Mouse (Mus musculus): ENCODE results near the gene BC049352.
A peak's percentile ranks its signal among the peaks of the same experiment; 100 is the strongest.

The BC049352 gene

GRCm38 (mm10) chr9:45250306-45250705, 68.5 kb downstream of the BC049352 start:
- no peak for DNase-seq (ENCODE audit: low spot score in 2 of 2)

DNA sequence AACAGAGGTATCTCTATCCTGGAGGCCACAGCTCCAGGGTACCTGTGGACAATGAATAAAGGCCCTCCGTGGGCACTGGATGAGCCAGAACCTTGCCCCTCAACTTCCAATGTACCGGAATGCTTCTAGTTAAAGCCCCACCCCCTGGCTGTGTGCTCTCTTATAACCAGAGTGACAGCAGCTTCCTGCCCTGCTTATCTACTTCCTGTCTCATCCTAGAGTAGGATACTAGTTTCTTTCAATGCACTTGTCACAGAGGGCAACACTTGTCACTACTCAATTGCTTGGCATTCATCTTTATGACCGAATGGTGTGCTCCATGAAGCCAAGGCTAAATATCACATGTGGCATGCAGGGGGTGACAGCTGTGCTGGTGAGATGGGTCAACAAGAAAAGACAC, 69.5 kb downstream of the BC049352 start:
- no peak for DNase-seq (ENCODE audit: low spot score in 2 of 2)

- DNase-seq (ENCODE audit: low spot score in 2 of 2): no peak
Observed at GRCm38 (mm10) chr9:45251990-45252389, 70.2 kb downstream of the BC049352 start.

DNA sequence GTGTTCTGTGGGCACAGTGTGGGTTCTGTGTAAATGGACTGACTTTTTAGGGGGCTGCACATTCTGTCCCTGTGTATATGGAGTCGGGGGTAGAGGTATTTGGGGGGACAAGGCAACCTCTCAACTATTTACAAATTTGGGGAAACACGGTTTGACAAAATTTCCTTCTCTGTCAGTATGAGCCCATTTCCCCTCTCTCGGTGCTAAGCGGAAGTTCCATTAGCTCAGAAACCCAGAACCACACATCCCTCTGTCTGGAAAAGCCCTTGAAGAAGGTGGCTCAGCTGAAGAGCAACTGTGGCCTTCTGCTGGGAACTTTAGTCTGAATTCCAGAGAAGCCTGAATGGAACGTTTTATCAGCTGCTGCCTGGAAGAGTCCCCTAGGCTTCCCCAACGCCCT, 70.6 kb downstream of the BC049352 start:
- no peak for DNase-seq (ENCODE audit: low spot score in 2 of 2)

DNA sequence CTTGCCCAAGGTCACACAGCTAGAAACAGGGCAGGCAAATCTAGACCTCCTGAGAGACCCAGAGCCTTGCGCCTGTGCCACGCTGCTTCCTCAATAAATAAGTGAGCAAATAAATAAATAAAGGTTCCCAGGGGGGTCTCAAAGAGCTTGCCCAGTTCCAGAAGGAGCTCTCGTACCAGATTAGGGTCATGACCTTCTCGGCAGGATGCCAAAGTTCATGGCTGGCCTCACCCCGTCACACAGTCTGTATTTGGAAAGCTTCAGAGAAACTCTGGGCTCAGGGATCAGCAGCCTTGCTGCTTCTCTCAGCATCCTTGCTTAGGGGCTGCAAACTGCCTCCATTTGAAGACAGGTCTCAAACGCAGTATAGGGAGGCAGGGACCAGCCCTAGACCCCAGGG, 72.2 kb downstream of the BC049352 start:
- DNase-seq (ENCODE audit: low spot score in 2 of 2): no peak

GRCm38 (mm10) chr9:45254605-45255004, 72.8 kb downstream of the BC049352 start:
- no peak for DNase-seq (ENCODE audit: low spot score in 2 of 2)

- no peak for DNase-seq (ENCODE audit: low spot score in 2 of 2)
Observed at GRCm38 (mm10) chr9:45255431-45255830, 73.6 kb downstream of the BC049352 start.

GRCm38 (mm10) chr9:45255967-45256366, 74.2 kb downstream of the BC049352 start:
- DNase-seq (ENCODE audit: low spot score in 2 of 2): no peak

DNA sequence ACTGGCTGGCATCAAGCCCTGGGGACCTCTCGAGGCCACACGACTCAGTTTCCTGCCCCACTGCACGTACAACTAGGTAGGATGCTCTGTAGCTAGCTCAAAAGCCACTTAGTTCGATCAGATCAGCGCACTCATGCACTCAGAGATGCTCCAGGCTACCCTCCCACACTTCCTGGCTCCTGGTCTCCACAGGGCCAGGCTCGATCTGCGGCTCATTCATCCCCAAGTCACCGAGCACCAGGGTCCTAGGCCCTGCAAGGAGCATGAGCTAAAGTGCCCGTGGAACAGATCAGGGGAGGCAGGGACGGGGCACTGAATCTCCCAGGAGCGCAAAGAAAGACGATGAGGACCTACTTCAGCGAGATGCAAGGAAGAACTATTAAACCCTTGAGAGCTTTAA, 77.3 kb downstream of the BC049352 start:
- no peak for DNase-seq (ENCODE audit: low spot score in 2 of 2)

DNA sequence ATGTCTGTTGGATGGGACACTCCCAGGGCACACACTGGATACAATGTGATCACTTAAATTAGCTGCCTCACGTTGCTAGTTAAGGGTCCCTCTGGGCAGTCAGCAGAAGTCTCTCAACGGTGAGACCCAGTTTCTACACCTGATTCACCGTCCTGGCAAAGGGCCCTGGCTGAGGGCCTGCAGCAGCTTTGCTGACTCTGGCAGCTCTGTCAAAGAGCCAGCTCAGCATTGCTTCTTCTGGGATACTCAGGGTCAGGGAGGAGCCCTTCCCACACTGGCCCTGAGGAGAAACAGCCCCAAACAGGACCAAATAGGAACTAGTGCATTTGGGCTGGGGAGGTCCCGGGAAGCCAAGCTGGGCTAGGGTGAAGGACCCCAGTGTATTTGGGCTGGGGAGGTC, 79.7 kb downstream of the BC049352 start:
- no peak for DNase-seq (ENCODE audit: low spot score in 2 of 2)

DNA sequence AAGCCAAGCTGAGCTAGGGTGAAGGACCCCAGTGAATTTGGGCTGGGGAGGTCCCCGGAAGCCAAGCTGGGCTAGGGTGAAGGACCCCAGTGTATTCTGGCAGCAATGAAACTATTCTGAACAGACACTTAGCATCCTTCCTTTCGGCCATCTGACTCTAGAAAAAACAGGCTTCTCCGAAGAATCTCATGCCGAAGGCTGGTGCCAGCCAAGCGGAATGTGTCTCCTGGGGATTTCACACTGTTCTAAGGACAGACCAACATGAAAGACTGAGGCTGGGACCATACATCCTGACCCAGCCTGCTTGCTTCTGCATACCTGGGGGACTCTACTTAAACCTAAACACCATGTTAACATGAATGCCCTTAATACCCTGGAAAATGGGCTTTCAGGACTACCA, 80.1 kb downstream of the BC049352 start:
- no peak for DNase-seq (ENCODE audit: low spot score in 2 of 2)

- DNase-seq (ENCODE audit: low spot score in 2 of 2): no peak
Observed at GRCm38 (mm10) chr9:45267099-45267498, 85.3 kb downstream of the BC049352 start.

- no peak for DNase-seq (ENCODE audit: low spot score in 2 of 2)
Observed at GRCm38 (mm10) chr9:45268079-45268478, 86.3 kb downstream of the BC049352 start.

DNA sequence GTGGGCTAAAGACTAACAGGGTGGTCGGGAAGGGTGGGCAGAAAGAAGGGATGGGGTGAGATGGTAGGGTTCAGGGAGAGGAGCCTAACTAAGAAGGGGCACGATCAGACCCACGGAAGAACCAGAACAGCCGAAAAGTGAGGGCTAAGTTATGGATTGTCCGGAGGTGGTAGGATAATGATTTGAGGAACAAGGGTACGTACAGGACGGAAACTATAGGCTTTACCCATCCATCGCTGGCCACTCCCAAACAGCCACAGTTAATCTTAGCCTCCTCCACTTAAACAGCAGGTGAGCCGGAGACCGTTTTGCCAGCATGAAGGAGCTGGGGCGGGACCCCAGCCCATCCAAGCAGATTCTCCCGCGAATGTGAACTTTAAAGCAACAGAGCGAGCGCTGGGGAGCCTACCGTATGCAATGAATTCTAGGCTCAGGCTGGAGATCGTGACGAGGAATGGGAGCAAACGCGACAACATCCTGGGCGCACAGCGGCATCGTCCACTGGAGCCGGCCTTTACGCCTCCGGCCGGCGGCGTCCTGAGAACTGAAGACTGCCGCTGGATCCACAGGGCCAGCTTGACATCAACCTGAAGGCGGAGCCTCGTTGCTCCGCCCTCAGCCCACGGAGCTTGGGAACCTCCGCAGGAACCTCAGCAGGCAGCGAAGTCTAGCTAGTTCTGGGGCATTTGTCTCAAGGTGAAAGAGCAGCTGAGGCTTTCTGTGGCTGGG, 87.0 kb downstream of the BC049352 start, which contains the start of gene Il10ra:
Il10ra (minus strand) TSS at position 553 of the 729 bp plus-strand sequence.
- DNase-seq (ENCODE audit: low spot score in 2 of 2): peak; percentile 32 to 42

GRCm38 (mm10) chr9:45272213-45272612, 90.4 kb downstream of the BC049352 start:
- DNase-seq (ENCODE audit: low spot score in 2 of 2): no peak

DNA sequence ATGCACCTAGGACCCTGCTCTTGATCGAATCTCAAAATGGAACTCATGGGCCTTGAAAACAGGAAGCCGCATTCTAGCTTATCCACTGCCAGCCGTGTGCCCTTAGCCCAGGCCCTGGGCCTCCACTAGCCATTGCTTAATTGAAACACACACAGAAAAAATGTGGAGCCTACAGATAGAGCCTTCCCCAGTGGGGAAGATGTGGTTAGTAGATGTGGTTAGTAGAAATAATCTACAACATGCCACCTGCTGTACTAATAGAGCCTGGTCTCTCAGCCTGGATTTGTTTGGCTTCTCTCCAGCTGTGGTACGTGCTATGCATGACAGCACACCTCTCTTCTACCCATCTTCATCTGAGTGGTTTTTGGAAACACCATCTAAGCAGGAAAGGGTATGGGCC, 92.4 kb downstream of the BC049352 start:
- DNase-seq (ENCODE audit: low spot score in 2 of 2): no peak

GRCm38 (mm10) chr9:45274635-45275034, 92.8 kb downstream of the BC049352 start:
- DNase-seq (ENCODE audit: low spot score in 2 of 2): no peak

DNA sequence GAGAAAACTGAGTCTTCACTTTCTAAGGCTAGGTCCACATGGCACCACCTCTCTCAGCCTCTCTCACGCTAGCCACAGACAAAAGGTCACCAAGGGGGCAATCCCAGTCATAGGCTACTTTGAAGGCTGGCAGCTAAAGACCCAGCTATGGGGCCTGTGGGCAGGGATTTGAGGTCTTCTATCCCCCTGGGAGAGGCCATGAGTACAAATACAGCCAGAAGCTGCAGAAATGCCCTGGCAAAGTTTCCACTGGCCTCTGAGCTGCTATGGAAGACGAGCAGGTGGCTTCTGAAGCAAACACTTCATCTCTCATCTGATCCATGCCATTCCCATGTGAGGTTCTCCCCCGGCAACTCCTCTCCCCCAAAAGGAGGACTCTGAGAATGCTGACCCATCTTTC, 98.3 kb downstream of the BC049352 start:
- no peak for DNase-seq (ENCODE audit: low spot score in 2 of 2)

DNA sequence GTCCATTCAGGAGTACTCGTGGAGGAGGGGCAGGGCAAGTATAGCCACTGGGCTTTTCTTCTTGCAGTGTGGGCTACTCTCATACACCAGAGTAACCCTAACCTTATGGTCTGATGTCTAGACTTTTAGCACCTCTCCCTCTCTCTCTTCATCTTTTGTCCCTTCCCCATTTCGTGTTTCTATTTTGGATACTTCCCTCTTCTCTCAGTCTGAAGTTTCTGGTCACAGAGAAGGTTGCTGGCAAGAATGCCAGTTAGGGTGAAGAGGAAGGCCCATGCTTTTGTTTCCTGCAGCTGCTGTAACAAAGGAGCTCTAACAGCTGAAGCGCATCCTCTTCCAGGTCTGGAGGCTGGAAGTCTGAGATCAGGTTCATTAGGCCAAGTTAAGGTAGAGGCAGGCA, 99.1 kb downstream of the BC049352 start:
- no peak for DNase-seq (ENCODE audit: low spot score in 2 of 2)

DNA sequence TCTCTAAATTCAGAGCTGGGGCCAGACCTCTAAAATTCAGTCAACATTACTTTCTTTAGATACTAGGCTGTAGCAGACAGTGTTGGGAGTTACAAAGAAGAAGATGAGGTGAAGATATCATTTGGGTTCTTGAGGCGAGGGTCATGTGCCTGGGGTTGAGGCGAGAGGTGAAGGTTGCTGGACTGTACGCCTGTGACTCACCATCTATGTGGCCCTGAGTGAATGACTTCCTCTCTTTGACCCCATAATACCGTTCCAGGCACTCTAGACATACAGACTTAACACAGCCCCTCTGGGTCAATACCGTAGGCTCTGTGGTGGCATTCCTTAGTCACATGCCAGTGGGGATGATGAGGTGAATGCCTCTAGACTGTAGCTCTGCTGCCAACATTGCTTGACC, 100.7 kb downstream of the BC049352 start:
- no peak for DNase-seq (ENCODE audit: low spot score in 2 of 2)

DNA sequence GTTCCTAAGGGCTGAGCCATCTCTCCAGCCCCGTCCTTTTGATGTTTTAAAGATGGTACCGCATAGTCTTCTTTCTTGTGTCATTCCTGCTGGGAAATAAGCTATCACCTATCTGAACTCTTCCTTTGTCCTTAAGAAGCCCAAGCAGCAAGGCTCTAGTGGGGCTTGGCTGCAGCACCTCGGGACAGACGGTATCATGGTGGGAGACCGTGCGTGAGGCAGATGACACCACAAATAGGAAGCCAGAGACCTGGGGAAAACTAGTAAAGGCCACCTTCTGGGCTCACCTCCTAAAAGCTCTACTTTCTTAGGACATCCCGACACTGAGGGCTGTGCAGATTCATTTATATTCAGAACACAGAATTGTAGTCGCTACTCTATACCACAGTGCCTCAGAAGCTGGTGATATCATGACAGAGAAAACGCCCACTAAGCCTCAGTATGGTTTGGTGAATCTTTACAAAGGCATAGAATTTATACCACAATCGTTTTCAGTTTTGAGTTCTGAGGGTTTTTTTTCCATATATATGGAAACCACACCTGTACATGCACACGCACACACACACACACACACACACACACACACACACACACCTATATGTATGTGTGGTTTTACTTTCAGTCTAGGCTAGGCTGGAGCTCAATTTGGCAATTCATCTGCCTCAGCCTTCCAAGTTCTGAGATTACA, 109.8 kb downstream of the BC049352 start:
- DNase-seq (ENCODE audit: low spot score in 2 of 2): no peak

DNA sequence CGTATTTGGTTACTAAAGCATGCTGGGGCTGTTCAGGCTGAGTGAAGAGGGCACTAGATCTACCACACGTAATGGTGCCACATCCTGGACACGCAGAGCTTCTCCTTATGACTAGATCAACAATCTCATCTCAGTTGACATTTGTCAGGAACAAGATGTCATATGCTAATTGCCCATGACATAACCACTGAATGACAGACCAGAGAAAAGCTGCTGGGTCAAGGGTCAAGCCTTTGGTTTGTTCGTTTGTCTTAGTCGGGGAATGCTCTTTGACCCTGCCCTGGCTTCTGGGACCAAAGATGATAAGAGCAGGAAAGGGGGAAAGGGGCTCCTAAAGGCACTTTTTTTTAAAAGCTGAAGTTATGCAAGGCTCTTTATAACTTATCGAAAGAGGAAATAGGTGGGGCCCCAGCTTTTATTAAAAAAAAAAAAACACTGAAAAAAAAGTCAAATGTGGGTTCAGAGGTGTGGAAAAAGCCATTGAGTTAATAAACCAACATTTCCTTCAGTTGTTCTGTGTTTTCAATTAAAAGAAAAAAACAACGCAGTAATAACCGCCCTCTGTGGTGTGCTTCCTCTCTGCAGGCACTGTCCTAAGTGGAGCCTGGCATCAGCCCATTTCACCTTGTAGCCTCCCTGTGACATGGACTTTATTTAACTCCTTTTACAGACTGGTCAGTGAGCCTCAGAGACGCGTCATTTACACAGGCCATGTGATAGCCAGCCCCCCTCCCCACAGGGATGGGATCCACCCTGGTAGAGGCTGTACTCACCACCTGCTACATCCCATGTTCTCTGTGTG, 112.6 kb downstream of the BC049352 start:
- no peak for DNase-seq (ENCODE audit: low spot score in 2 of 2)

Data from right cerebral cortex, adult 2 months (tissue).